In the genomic region with DNA sequence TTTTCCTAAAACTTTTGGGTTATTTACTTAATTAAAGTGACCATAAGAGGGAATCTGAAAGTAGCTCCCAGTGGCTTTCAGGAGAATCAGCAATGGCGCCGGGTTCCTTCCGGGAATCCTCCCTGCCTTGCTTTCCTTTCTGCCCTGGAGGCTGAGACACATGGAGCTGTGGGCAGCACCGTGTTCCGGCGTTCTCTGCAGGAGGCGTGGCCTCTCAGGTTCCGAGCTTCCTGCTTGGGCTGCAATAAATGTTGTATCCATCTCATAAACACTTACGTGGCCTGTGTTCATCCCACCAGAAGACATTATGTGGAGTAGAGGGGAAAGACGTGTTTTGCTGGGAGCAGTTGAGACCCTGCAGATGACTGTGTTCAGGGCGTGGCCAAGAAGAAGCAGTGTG, we compare ENCODE assay signal across 11 mouse cellular contexts.
DNase-seq lines count a peak whose midpoint lies in the region; ATAC-seq and TF ChIP-seq lines count a peak whose summit lies in the region.
"Had no signal": no experiment of that assay in that cellular context is flagged by ENCODE, and none has a peak within 500 bp of the region (broad histone marks: within the 10 kb centered on the region; RNA-seq: fewer than 3 reads in every experiment).

No protein-coding gene starts in this region.

- H3K36me3 ChIP-seq in forebrain, embryonic 10.5 days (replicated peaks) = no peaks in the 10 kb centered on the region
- no peaks in the 10 kb centered on the region for H3K36me3 ChIP-seq in forebrain, embryonic 12.5 days (replicated peaks)
- no peaks in the 10 kb centered on the region for H3K36me3 ChIP-seq in kidney, embryonic 15.5 days
- H3K36me3 ChIP-seq in kidney, embryonic 16.5 days (ENCODE audit: insufficient read depth, low read length) = no peaks in the 10 kb centered on the region
- H3K36me3 ChIP-seq in E14TG2a.4 (ENCODE audit: insufficient read depth, low read length) = no peaks in the 10 kb centered on the region

- 90% methylated on average over 11 of the region's 11 CpGs for WGBS in forebrain, embryonic 10.5 days
- 94% methylated on average over 11 of the region's 11 CpGs for WGBS in forebrain, embryonic 12.5 days
- 77% methylated on average over 11 of the region's 11 CpGs for WGBS in kidney, embryonic 15.5 days
- 76% methylated on average over 11 of the region's 11 CpGs for WGBS in kidney, embryonic 16.5 days

- H3K9me3 ChIP-seq in forebrain, embryonic 10.5 days = no peaks in the 10 kb centered on the region
- H3K9me3 ChIP-seq in forebrain, embryonic 12.5 days = no peaks in the 10 kb centered on the region
- H3K9me3 ChIP-seq in kidney, embryonic 15.5 days (replicated peaks) = no peaks in the 10 kb centered on the region
- no peaks in the 10 kb centered on the region for H3K9me3 ChIP-seq in kidney, embryonic 16.5 days (ENCODE audit: low read length)
- H3K9me3 ChIP-seq in E14TG2a.4 (ENCODE audit: low read length) = no peaks in the 10 kb centered on the region

- H3K27me3 ChIP-seq in forebrain, embryonic 10.5 days (ENCODE audit: poor library complexity, severe bottlenecking) = no peaks in the 10 kb centered on the region
- no peaks in the 10 kb centered on the region for H3K27me3 ChIP-seq in forebrain, embryonic 12.5 days
- no peaks in the 10 kb centered on the region for H3K27me3 ChIP-seq in kidney, embryonic 15.5 days
- H3K27me3 ChIP-seq in kidney, embryonic 16.5 days (ENCODE audit: insufficient read depth, low read length) = no peaks in the 10 kb centered on the region
- peaks cover 17% of the 10 kb centered on the region for H3K27me3 ChIP-seq in E14TG2a.4 (ENCODE audit: insufficient read depth, low read length)

- H3K4me3 ChIP-seq in forebrain, embryonic 10.5 days = no peak overlapping the region
- no peak overlapping the region for H3K4me3 ChIP-seq in forebrain, embryonic 12.5 days (replicated peaks)
- H3K4me3 ChIP-seq in kidney, embryonic 15.5 days (replicated peaks) = no peak overlapping the region
- H3K4me3 ChIP-seq in kidney, embryonic 16.5 days (ENCODE audit: low read length) = no peak overlapping the region
- H3K4me3 ChIP-seq in E14TG2a.4 (replicated peaks; ENCODE audit: low read length) = peak overlapping the region; percentile 26; the same call in 1 of the 2 replicates

- H3K4me2 ChIP-seq in forebrain, embryonic 12.5 days = no peak overlapping the region
- H3K4me2 ChIP-seq in kidney, embryonic 15.5 days = no peak overlapping the region
- H3K4me2 ChIP-seq in kidney, embryonic 16.5 days (replicated peaks; ENCODE audit: low read depth, low read length) = no peak overlapping the region
- H3K4me2 ChIP-seq: midbrain, embryonic 11.5 days had no signal

- H3K27ac ChIP-seq in forebrain, embryonic 10.5 days = peak overlapping the region; percentile 17; the same call in 1 of the 2 replicates
- H3K27ac ChIP-seq in forebrain, embryonic 12.5 days = no peak overlapping the region
- peak overlapping the region; percentile 61 for H3K27ac ChIP-seq in kidney, embryonic 15.5 days
- no peak overlapping the region for H3K27ac ChIP-seq in kidney, embryonic 16.5 days (ENCODE audit: low read length)

- ATAC-seq in forebrain, embryonic 12.5 days (ENCODE audit: low FRiP score) = no peak
- ATAC-seq in kidney, embryonic 15.5 days (replicated peaks; ENCODE audit: low FRiP score) = no peak
- ATAC-seq in kidney, embryonic 16.5 days (ENCODE audit: low FRiP score, low TSS enrichment) = no peak

- no peak for DNase-seq in forebrain, embryonic 10.5 days (ENCODE audit: extremely low spot score, low spot score)
- DNase-seq in heart, adult 9 months (ENCODE audit: low spot score in 2 of 2) = peak; percentile 16 to 22
- DNase-seq in spleen, adult 18-20 months = no peak
- no peak for DNase-seq in layer of hippocampus, postnatal 25 days (ENCODE audit: extremely low spot score in 1 of 2, low spot score in 1 of 2)
- DNase-seq: adrenal gland, postnatal 25 days; right cerebral cortex, postnatal 14 days had no signal

- no peak for TF ChIP-seq CTCF in E14TG2a.4 (conservative IDR thresholded peaks at IDR 0.05; ENCODE audit: low read length)

- H3K9ac ChIP-seq in forebrain, embryonic 12.5 days = no peak overlapping the region
- H3K9ac ChIP-seq in kidney, embryonic 15.5 days = no peak overlapping the region
- no peak overlapping the region for H3K9ac ChIP-seq in kidney, embryonic 16.5 days (replicated peaks; ENCODE audit: low read length)

- H3K4me1 ChIP-seq in forebrain, embryonic 10.5 days = peaks cover 23% of the 10 kb centered on the region
- peaks cover 14% of the 10 kb centered on the region; the same call in 1 of the 2 replicates for H3K4me1 ChIP-seq in forebrain, embryonic 12.5 days
- peaks cover 46% of the 10 kb centered on the region for H3K4me1 ChIP-seq in kidney, embryonic 15.5 days
- H3K4me1 ChIP-seq in kidney, embryonic 16.5 days (ENCODE audit: insufficient read depth, low read length) = peaks cover 25% of the 10 kb centered on the region
- peaks cover 13% of the 10 kb centered on the region for H3K4me1 ChIP-seq in E14TG2a.4 (replicated peaks; ENCODE audit: low read depth, low read length)

Comparison
In these comparisons a context has a peak if more than half of its experiments do, and no peak if none do; other contexts are left out.
1. H3K27ac ChIP-seq: peak in forebrain, embryonic 10.5 days (single experiment) and kidney, embryonic 15.5 days (single experiment); none in forebrain, embryonic 12.5 days (single experiment) and kidney, embryonic 16.5 days (single experiment).
2. DNase-seq: peak in heart, adult 9 months (2 of 2); none in forebrain, embryonic 10.5 days (single experiment), spleen, adult 18-20 months (0 of 2) and layer of hippocampus, postnatal 25 days (0 of 2).